Mouse (Mus musculus) midbrain, postnatal 0 days (tissue): Measurements from ENCODE around the gene Srgap3. TPM values are rescaled to one million over a fixed set of nuclear protein-coding genes. Genes with fewer than 3 reads are reported as not detected.

Experiments used
- ATAC-seq: fragments of 200-750 bp; cut with Nextera tagmentation; 2 replicates; pipeline ENCODE4 v1.8.0; 2017; ENCODE audit warnings: moderate number of reproducible peaks, mild to moderate bottlenecking, moderate TSS enrichment, moderate library complexity; ENCODE audit not compliant: low FRiP score
- DNase-seq: peaks from one replicate; pipeline ENCODE4 v3.0.0-alpha.2; 2015; ENCODE audit warnings: low spot score
- H3K27ac ChIP-seq: fragments of 300-500 bp; sonication (generic); 2 replicates; pipeline ENCODE4 v1.5.1; 2014; ENCODE audit warnings: low read depth, mild to moderate bottlenecking, low read length, mixed read lengths
- H3K27me3 ChIP-seq: fragments of 300-500 bp; sonication (generic); 2 replicates; pipeline ENCODE4 v1.6.1; 2014; ENCODE audit warnings: low read length, control low read depth, mixed read lengths; ENCODE audit not compliant: insufficient read depth
- H3K36me3 ChIP-seq: fragments of 300-500 bp; sonication (generic); 2 replicates; pipeline ENCODE4 v1.6.1; 2014; ENCODE audit warnings: low read length, control low read depth, mixed read lengths; ENCODE audit not compliant: insufficient read depth
- H3K4me1 ChIP-seq: fragments of 300-500 bp; sonication (generic); 2 replicates; pipeline ENCODE4 v1.6.1; 2014; ENCODE audit warnings: mild to moderate bottlenecking, control low read depth, antibody characterized with exemption, low read length, mixed read lengths; ENCODE audit not compliant: insufficient read depth
- H3K4me2 ChIP-seq: fragments of 300-500 bp; sonication (generic); 2 replicates; pipeline ENCODE4 v1.6.1; 2014; ENCODE audit warnings: low read depth, mild to moderate bottlenecking, low read length, mixed read lengths; ENCODE audit not compliant: poor library complexity, severe bottlenecking
- H3K4me3 ChIP-seq: fragments of 300-500 bp; sonication (generic); 2 replicates; pipeline ENCODE4 v1.5.1; 2014; ENCODE audit warnings: low read depth, mild to moderate bottlenecking, low read length, moderate library complexity
- H3K9ac ChIP-seq: fragments of 300-500 bp; sonication (generic); replicated peaks from 2 replicates; pipeline ENCODE4 v1.6.1; 2014; ENCODE audit warnings: mild to moderate bottlenecking, low read length, moderate library complexity, mixed read lengths; ENCODE audit not compliant: poor library complexity, severe bottlenecking
- H3K9me3 ChIP-seq: fragments of 300-500 bp; sonication (generic); 2 replicates; pipeline ENCODE4 v1.6.1; 2016; ENCODE audit warnings: low read length, control low read depth
- CTCF ChIP-seq: IDR thresholded peaks from 2 replicates; pipeline ENCODE4 v1.5.1; 2016; ENCODE audit warnings: antibody characterized with exemption, mild to moderate bottlenecking
- WGBS: fragments of 180-500 bp; shearing (Covaris S2); extraction: QIAGEN DNeasy Blood & Tissue Kit; methylation state at CpG from one replicate; pipeline ENCODE4 v1.1.7; 2014; 5-methylcytosine and 5-hydroxymethylcytosine counted together
- polyA plus RNA-seq: library from polyadenylated mRNA; unstranded; fragments of >200 nt; fragmentation: Nextera tagmentation; extraction: Ambion mirVana; gene quantifications from 2 replicates; pipeline ENCODE4 v1.2.1, GENCODE M21; 2015
- total RNA-seq: library from RNA; depleted of rRNA; stranded (reverse); fragments of >200 nt; gene quantifications from 2 replicates; pipeline ENCODE4 v1.2.3, GENCODE M21; 2014

Srgap3 gene
- total and polyA plus RNA-seq, 2 experiments from 2014 or later = 29.8 to 58.6 TPM

DNA sequence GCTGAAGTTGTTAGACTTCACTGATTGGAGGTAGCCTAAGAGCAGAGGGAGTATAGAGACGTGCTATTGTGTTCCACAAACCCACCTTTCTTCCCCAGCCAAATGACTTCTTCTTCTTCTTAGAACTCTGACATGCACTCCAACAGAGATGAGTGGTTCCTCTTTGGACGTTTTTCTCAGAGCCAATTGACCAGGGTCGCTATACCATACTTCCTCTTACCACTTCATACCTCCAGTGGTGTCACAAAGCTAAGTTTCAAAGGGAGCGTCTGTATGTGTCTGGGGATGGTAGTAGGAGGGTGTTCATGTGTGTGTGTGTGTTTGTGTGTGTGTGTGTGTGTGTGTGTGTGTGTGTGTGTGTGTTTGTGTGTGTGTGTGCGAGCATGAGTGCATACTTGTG is 195.1 kb downstream of the Srgap3 start:
- no peaks in the 10 kb centered on the region for H3K27me3 ChIP-seq
- no peak for DNase-seq
- WGBS = 93% methylated on average over 5 of the region's 5 CpGs
- H3K9ac ChIP-seq = no peak overlapping the region
- H3K9me3 ChIP-seq = no peaks in the 10 kb centered on the region
- H3K4me3 ChIP-seq = no peak overlapping the region
- peaks cover 30% of the 10 kb centered on the region for H3K36me3 ChIP-seq
- no peak for TF ChIP-seq CTCF
- H3K4me2 ChIP-seq = no peak overlapping the region
- no peak for ATAC-seq
- no peak overlapping the region for H3K27ac ChIP-seq
- no peaks in the 10 kb centered on the region for H3K4me1 ChIP-seq

DNA sequence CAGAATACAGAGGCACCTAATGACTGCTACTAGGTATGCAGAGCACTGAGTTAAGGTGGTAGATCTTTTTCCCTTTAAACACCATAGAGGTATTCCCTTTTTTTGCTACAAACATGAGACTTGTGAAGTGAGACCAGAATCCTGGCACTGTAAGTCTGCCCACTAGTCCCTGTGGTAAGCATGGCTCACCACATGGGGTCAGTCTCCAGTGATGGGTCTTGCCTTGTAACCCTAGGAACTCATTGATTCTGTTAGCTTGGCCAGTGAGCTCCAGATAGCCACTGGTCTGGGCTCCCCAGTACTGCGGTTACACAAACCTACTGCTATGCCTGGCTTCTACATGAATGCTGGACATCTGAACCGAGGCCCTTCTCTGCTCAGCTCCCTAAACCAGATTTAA is 204.8 kb downstream of the Srgap3 start:
- Histone ChIP-seq H3K27me3 (no peaks in the 10 kb centered on the region), H3K36me3 (peaks cover 59% of the 10 kb centered on the region), H3K4me2 (no peak overlapping the region), H3K4me3 (no peak overlapping the region), H3K27ac (no peak overlapping the region), H3K9ac (no peak overlapping the region), H3K4me1 (no peaks in the 10 kb centered on the region), H3K9me3 (no peaks in the 10 kb centered on the region)
- TF ChIP-seq CTCF = peak; percentile 63
- DNase-seq = peak; percentile 45
- no peak for ATAC-seq
- WGBS = 93% methylated on average over 2 of the region's 2 CpGs

DNA sequence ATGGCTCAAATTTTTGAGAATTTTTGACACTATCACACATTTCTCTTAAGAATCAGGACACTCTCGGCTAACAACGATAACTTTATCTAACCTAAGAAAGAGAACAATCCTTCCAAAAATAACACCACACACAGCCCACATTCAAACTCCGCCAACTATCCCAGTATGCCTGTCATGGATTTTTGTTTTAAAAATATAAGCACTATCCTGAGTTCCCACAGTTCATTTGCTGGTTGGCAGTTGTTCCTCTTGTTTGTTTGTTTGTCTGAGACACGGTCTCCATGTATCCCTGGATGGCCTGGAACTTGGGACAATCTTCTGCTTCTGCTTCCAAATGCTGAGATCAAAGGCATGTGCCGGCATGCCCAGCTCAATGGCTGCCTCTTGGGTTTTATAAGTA is 205.3 kb downstream of the Srgap3 start:
- Histone ChIP-seq H3K9me3 (no peaks in the 10 kb centered on the region), H3K4me2 (no peak overlapping the region), H3K27me3 (no peaks in the 10 kb centered on the region), H3K4me3 (no peak overlapping the region), H3K36me3 (peaks cover 59% of the 10 kb centered on the region), H3K9ac (no peak overlapping the region), H3K4me1 (no peaks in the 10 kb centered on the region), H3K27ac (no peak overlapping the region)
- DNase-seq (no peak), ATAC-seq (no peak)
- WGBS = 87% methylated on average over 5 of the region's 5 CpGs
- TF ChIP-seq CTCF = no peak

DNA sequence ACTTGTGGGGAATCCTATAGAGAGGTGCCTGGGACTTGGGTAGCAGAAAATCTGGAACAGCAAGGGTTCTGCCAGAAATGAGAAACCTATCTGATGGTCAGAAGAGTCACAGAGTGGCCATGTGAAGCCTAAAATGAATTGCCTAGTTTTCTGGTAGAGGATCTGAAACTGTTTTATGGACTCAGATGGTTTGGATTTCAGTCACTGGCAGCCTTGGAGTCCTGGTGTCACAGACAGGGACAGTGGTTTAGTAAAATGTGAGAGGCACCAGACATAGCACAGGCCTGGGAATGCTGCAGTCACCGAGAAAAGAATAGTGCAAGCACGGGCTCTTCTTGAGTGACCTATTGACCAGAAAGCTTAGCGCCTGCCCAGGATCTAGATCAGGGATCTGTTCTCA is 207.4 kb downstream of the Srgap3 start:
- peaks cover 63% of the 10 kb centered on the region for H3K36me3 ChIP-seq
- H3K9ac ChIP-seq = no peak overlapping the region
- no peak overlapping the region for H3K4me2 ChIP-seq
- H3K9me3 ChIP-seq = no peaks in the 10 kb centered on the region
- no peak for TF ChIP-seq CTCF
- ATAC-seq = no peak
- no peak overlapping the region for H3K27ac ChIP-seq
- H3K4me3 ChIP-seq = no peak overlapping the region
- 95% methylated on average over 3 of the region's 3 CpGs for WGBS
- no peaks in the 10 kb centered on the region for H3K27me3 ChIP-seq
- DNase-seq = no peak
- no peaks in the 10 kb centered on the region for H3K4me1 ChIP-seq

DNA sequence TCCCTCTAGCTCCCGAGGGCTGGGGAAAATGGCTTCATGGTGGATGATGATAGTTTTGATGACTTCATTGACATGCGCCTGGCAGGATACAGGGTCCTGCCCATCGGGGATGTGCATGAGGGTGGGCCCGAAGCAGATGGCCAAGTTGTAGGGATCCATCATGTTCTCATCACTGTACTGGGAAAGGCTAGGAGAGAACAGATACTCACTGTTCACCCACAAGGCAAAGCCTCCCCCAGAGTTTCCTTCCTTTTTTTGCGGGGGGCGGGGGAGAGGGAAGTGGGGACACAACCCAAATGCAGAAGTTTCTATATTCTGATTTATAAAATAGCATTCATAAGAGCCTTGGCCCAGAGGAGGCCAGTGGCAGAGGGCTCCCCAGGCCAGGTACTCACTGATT is 208.1 kb downstream of the Srgap3 start:
- no peak overlapping the region for H3K4me2 ChIP-seq
- TF ChIP-seq CTCF = no peak
- no peaks in the 10 kb centered on the region for H3K9me3 ChIP-seq
- no peak overlapping the region for H3K9ac ChIP-seq
- H3K27me3 ChIP-seq = no peaks in the 10 kb centered on the region
- ATAC-seq (no peak), DNase-seq (no peak)
- no peak overlapping the region for H3K4me3 ChIP-seq
- peaks cover 63% of the 10 kb centered on the region for H3K36me3 ChIP-seq
- WGBS = 87% methylated on average over 6 of the region's 6 CpGs
- H3K4me1 ChIP-seq = no peaks in the 10 kb centered on the region
- no peak overlapping the region for H3K27ac ChIP-seq

DNA sequence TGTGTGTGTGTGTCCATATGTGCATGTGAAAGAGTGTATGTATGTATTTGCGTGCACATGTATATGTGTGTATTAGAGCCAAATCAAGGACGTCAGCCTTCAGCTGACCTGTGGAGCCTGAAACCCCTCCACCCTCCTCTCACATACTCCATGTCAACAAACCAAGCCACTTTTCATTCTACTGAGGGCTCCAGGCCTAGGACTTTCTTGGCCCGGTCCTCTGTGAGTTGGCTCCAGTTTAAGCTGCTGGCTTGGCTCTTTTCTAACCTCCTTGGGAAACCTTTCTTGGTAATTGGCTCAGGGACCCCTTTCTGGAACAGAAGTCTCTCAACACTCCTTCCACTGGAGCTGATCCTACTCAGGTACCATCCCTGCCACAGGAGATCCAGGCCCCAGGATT is 210.6 kb downstream of the Srgap3 start:
- Histone ChIP-seq H3K36me3 (peaks cover 57% of the 10 kb centered on the region), H3K4me1 (no peaks in the 10 kb centered on the region), H3K9me3 (no peaks in the 10 kb centered on the region), H3K27ac (no peak overlapping the region), H3K4me2 (no peak overlapping the region), H3K9ac (no peak overlapping the region), H3K27me3 (no peaks in the 10 kb centered on the region), H3K4me3 (no peak overlapping the region)
- 90% methylated on average over 3 of the region's 3 CpGs for WGBS
- DNase-seq (peak; percentile 54), ATAC-seq (peak; percentile 32; the same call in 1 of the 2 replicates)
- TF ChIP-seq CTCF = no peak
